Mouse (Mus musculus) stomach, postnatal 0 days (tissue): ENCODE measurements at regions not wholly inside any gene's neighbourhood (a gene's known extent, or its start where the extent isn't known, plus 50 kb on each side); places are given as distances from the start of the nearest gene placed in this dataset.

Experiments
- ATAC-seq: fragments of 200-750 bp; cut with Nextera tagmentation; 2 replicates; pipeline ENCODE4 v1.8.0; 2017; ENCODE audit not compliant: low FRiP score, low TSS enrichment
- DNase-seq: peaks from one replicate; pipeline ENCODE4 v3.0.0-alpha.2; 2016; ENCODE audit warnings: low spot score
- H3K27ac ChIP-seq: fragments of 300-500 bp; sonication (generic); replicated peaks from 2 replicates; pipeline ENCODE4 v1.5.1; 2014; ENCODE audit warnings: mild to moderate bottlenecking, control low read depth
- H3K27me3 ChIP-seq: fragments of 300-500 bp; sonication (generic); 2 replicates; pipeline ENCODE4 v1.6.1; 2014; ENCODE audit warnings: low read length; ENCODE audit not compliant: control insufficient read depth, insufficient read depth
- H3K36me3 ChIP-seq: fragments of 300-500 bp; sonication (generic); 2 replicates; pipeline ENCODE4 v1.6.1; 2014; ENCODE audit warnings: low read length, mixed read lengths; ENCODE audit not compliant: control insufficient read depth, insufficient read depth
- H3K4me1 ChIP-seq: fragments of 300-500 bp; sonication (generic); replicated peaks from 2 replicates; pipeline ENCODE4 v1.6.1; 2014; ENCODE audit warnings: antibody characterized with exemption; ENCODE audit not compliant: control insufficient read depth, insufficient read depth
- H3K4me2 ChIP-seq: fragments of 300-500 bp; sonication (generic); replicated peaks from 2 replicates; pipeline ENCODE4 v1.6.1; 2014; ENCODE audit warnings: low read depth, mild to moderate bottlenecking, control low read depth, moderate library complexity
- H3K4me3 ChIP-seq: fragments of 300-500 bp; sonication (generic); 2 replicates; pipeline ENCODE4 v1.5.1; 2014; ENCODE audit warnings: low read depth, low read length, control low read depth
- H3K9ac ChIP-seq: fragments of 300-500 bp; sonication (generic); 2 replicates; pipeline ENCODE4 v1.6.1; 2014; ENCODE audit warnings: mild to moderate bottlenecking, low read length, control low read depth, mixed read lengths
- H3K9me3 ChIP-seq: fragments of 300-500 bp; sonication (generic); 2 replicates; pipeline ENCODE4 v1.6.1; 2016; ENCODE audit warnings: low read length; ENCODE audit not compliant: control insufficient read depth
- CTCF ChIP-seq: IDR thresholded peaks from 2 replicates; pipeline ENCODE4 v1.5.1; 2016; ENCODE audit warnings: antibody characterized with exemption, low read depth, mild to moderate bottlenecking, moderate library complexity
- EP300 ChIP-seq: optimal IDR thresholded peaks from 2 replicates; pipeline ENCODE3; 2016; ENCODE audit warnings: antibody characterized with exemption
- WGBS: fragments of 180-500 bp; shearing (Covaris S2); extraction: QIAGEN DNeasy Blood & Tissue Kit; methylation state at CpG from one replicate; pipeline ENCODE4 v1.1.7; 2014; 5-methylcytosine and 5-hydroxymethylcytosine counted together

GRCm38 (mm10) chr3:37833387-37833786 is 109.1 kb upstream of the Gm5148 start:
- no peak for ATAC-seq
- DNase-seq, result no peak
- 86% methylated on average over 4 of the region's 4 CpGs for WGBS
- no peaks in the 10 kb centered on the region for H3K36me3 ChIP-seq
- no peaks in the 10 kb centered on the region for H3K9me3 ChIP-seq
- TF ChIP-seq CTCF (no peak), EP300 (no peak)
- H3K27ac ChIP-seq, result no peak overlapping the region
- no peak overlapping the region for H3K4me2 ChIP-seq
- no peaks in the 10 kb centered on the region for H3K27me3 ChIP-seq
- no peak overlapping the region for H3K4me3 ChIP-seq
- 0 out of 2 replicates have a peak, but pooled peaks cover 2% of the 10 kb centered on the region for H3K4me1 ChIP-seq
- H3K9ac ChIP-seq, result no peak overlapping the region

GRCm38 (mm10) chr3:37827546-37827945 is 103.3 kb upstream of the Gm5148 start:
- no peak for TF ChIP-seq CTCF
- no peak for TF ChIP-seq EP300
- H3K4me2 ChIP-seq, result no peak overlapping the region
- DNase-seq, result no peak
- H3K27ac ChIP-seq, result no peak overlapping the region
- H3K36me3 ChIP-seq, result no peaks in the 10 kb centered on the region
- H3K27me3 ChIP-seq, result no peaks in the 10 kb centered on the region
- WGBS, result 48% methylated on average over 1 of the region's 1 CpGs
- no peaks in the 10 kb centered on the region for H3K4me1 ChIP-seq
- H3K4me3 ChIP-seq, result no peak overlapping the region
- H3K9ac ChIP-seq, result no peak overlapping the region
- H3K9me3 ChIP-seq, result no peaks in the 10 kb centered on the region
- no peak for ATAC-seq

DNA sequence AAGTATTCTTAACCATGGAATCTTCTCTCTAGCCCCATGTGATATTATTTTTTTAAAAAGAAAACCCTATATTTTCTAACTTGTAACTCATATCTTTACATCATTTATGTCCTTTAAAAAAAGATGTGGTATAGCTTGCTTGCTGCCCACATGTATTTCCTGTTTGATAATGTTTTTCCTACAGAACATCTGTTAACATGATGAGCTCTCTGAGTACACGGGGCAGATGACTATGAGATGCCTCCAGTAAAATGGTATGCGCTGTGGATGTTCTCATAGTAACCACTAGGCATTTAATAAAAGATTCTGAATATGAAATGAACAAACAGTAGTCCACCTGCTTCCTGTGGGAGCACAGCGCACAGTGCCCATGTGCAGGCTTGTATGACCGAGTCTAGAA is 101.3 kb upstream of the Gm5148 start:
- Histone ChIP-seq H3K4me2 (no peak overlapping the region), H3K27ac (no peak overlapping the region), H3K4me3 (no peak overlapping the region), H3K4me1 (no peaks in the 10 kb centered on the region), H3K36me3 (no peaks in the 10 kb centered on the region), H3K9ac (no peak overlapping the region), H3K27me3 (no peaks in the 10 kb centered on the region), H3K9me3 (no peaks in the 10 kb centered on the region)
- ATAC-seq (no peak), DNase-seq (no peak)
- WGBS, result 92% methylated on average over 4 of the region's 4 CpGs
- TF ChIP-seq CTCF (no peak), EP300 (no peak)

GRCm38 (mm10) chr3:37824681-37825080 is 100.4 kb upstream of the Gm5148 start:
- 92% methylated on average over 5 of the region's 5 CpGs for WGBS
- no peak overlapping the region for H3K4me3 ChIP-seq
- no peak overlapping the region for H3K27ac ChIP-seq
- no peak overlapping the region for H3K4me2 ChIP-seq
- ATAC-seq (no peak), DNase-seq (no peak)
- no peaks in the 10 kb centered on the region for H3K4me1 ChIP-seq
- no peaks in the 10 kb centered on the region for H3K36me3 ChIP-seq
- H3K27me3 ChIP-seq, result no peaks in the 10 kb centered on the region
- TF ChIP-seq EP300, result no peak
- no peak for TF ChIP-seq CTCF
- H3K9ac ChIP-seq, result no peak overlapping the region
- no peaks in the 10 kb centered on the region for H3K9me3 ChIP-seq

- Histone ChIP-seq H3K36me3 (no peaks in the 10 kb centered on the region), H3K27ac (no peak overlapping the region), H3K27me3 (no peaks in the 10 kb centered on the region), H3K9me3 (no peaks in the 10 kb centered on the region), H3K9ac (no peak overlapping the region), H3K4me2 (no peak overlapping the region), H3K4me1 (no peaks in the 10 kb centered on the region), H3K4me3 (no peak overlapping the region)
- WGBS, result 87% methylated on average over 3 of the region's 3 CpGs
- no peak for TF ChIP-seq CTCF
- no peak for TF ChIP-seq EP300
- ATAC-seq (no peak), DNase-seq (no peak)
Measured at GRCm38 (mm10) chr3:37819503-37819902, 95.2 kb upstream of the Gm5148 start.

GRCm38 (mm10) chr3:37817434-37817805 is 93.1 kb upstream of the Gm5148 start:
- no peak overlapping the region for H3K27ac ChIP-seq
- no peak overlapping the region for H3K4me3 ChIP-seq
- no peaks in the 10 kb centered on the region for H3K27me3 ChIP-seq
- H3K36me3 ChIP-seq, result no peaks in the 10 kb centered on the region
- no peaks in the 10 kb centered on the region for H3K9me3 ChIP-seq
- DNase-seq (no peak), ATAC-seq (no peak)
- no peak overlapping the region for H3K9ac ChIP-seq
- H3K4me1 ChIP-seq, result no peaks in the 10 kb centered on the region
- 72% methylated on average over 3 of the region's 3 CpGs for WGBS
- TF ChIP-seq CTCF (no peak), EP300 (no peak)
- H3K4me2 ChIP-seq, result no peak overlapping the region
